Mouse (Mus musculus) limb, embryonic 11.5 days (tissue): ENCODE measurements around the gene Plxnd1. TPM values are rescaled to one million over a fixed set of nuclear protein-coding genes. Genes with fewer than 3 reads are reported as not detected.

Source experiments
- ATAC-seq: fragments of 200-750 bp; cut with Nextera tagmentation; 2 replicates; pipeline ENCODE4 v1.8.0; 2017; ENCODE audit warnings: low read depth; ENCODE audit not compliant: insufficient number of reproducible peaks, low FRiP score, low TSS enrichment
- DNase-seq: peaks from one replicate; pipeline ENCODE4 v3.0.0-alpha.2; 2015; ENCODE audit warnings: low spot score
- H3K27ac ChIP-seq: fragments of 300-500 bp; sonication (generic); replicated peaks from 2 replicates; pipeline ENCODE4 v1.5.1; 2014; ENCODE audit warnings: low read depth, mild to moderate bottlenecking, low read length
- H3K27me3 ChIP-seq: fragments of 300-500 bp; sonication (generic); 2 replicates; pipeline ENCODE4 v1.6.1; 2014; ENCODE audit warnings: mild to moderate bottlenecking, low read length, mixed read lengths; ENCODE audit not compliant: control insufficient read depth, insufficient read depth
- H3K36me3 ChIP-seq: fragments of 300-500 bp; sonication (generic); 2 replicates; pipeline ENCODE4 v1.6.1; 2014; ENCODE audit warnings: mild to moderate bottlenecking, low read length, moderate library complexity, mixed read lengths; ENCODE audit not compliant: control insufficient read depth, insufficient read depth
- H3K4me1 ChIP-seq: fragments of 300-500 bp; sonication (generic); 2 replicates; pipeline ENCODE4 v1.6.1; 2014; ENCODE audit warnings: low read length, mixed read lengths; ENCODE audit not compliant: control insufficient read depth, insufficient read depth
- H3K4me2 ChIP-seq: fragments of 300-500 bp; sonication (generic); 2 replicates; pipeline ENCODE4 v1.6.1; 2014; ENCODE audit warnings: low read depth, mild to moderate bottlenecking, moderate library complexity; ENCODE audit not compliant: severe bottlenecking
- H3K4me3 ChIP-seq: fragments of 300-500 bp; sonication (generic); 2 replicates; pipeline ENCODE4 v1.5.1; 2014; ENCODE audit warnings: low read depth, low read length
- H3K9ac ChIP-seq: fragments of 300-500 bp; sonication (generic); 2 replicates; pipeline ENCODE4 v1.6.1; 2014; ENCODE audit warnings: mild to moderate bottlenecking, low read length
- H3K9me3 ChIP-seq: fragments of 300-500 bp; sonication (generic); 2 replicates; pipeline ENCODE4 v1.6.1; 2016; ENCODE audit warnings: low read length; ENCODE audit not compliant: control insufficient read depth
- WGBS: fragments of 180-500 bp; shearing (Covaris S2); extraction: QIAGEN DNeasy Blood & Tissue Kit; methylation state at CpG from one replicate; pipeline ENCODE4 v1.1.7; 2014; 5-methylcytosine and 5-hydroxymethylcytosine counted together
- polyA plus RNA-seq: library from polyadenylated mRNA; unstranded; fragments of >200 nt; fragmentation: Nextera tagmentation; extraction: Ambion mirVana; gene quantifications from 2 replicates; pipeline ENCODE4 v1.2.1, GENCODE M21; 2014

The Plxnd1 gene
- polyA plus RNA-seq, 1 experiment from 2014 or later: 19.6 TPM

DNA sequence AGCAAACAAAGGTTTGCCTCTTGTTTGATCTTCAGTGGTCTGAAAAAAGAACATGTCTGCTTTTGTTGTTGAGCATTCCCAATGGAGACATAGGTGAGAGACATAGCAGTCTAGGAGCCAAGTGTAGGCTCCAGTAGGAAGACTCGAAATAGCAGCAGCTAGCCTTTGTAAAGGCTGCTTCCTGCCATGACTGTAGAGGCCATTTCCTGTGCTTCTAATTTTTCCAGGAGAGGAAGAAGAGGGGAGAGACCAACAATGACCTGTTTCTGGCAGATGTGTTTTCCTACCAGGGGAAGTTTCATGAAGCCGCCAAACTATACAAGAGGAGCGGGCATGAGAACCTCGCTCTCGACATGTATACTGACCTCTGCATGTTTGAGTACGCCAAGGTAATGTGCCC lies 89.2 kb downstream of the Plxnd1 start:
- DNase-seq (no peak), ATAC-seq (no peak)
- Histone ChIP-seq H3K4me1 (no peaks in the 10 kb centered on the region), H3K27ac (no peak overlapping the region), H3K4me3 (no peak overlapping the region), H3K36me3 (peaks cover 3% of the 10 kb centered on the region; the same call in 1 of the 2 replicates), H3K9ac (no peak overlapping the region), H3K27me3 (no peaks in the 10 kb centered on the region), H3K9me3 (no peaks in the 10 kb centered on the region), H3K4me2 (no peak overlapping the region)
- WGBS: 90% methylated on average over 6 of the region's 6 CpGs

Other genes with a start within 250 kb of the Plxnd1 start
- 2.2 and 2.6 TPM in 2 replicates for gene Tmem40, start 232.6 kb downstream of the Plxnd1 start, polyA plus RNA-seq
- 58.4 and 64.3 TPM in 2 replicates for gene Cand2, start 220.5 kb downstream of the Plxnd1 start, polyA plus RNA-seq
- gene Rpl32, start 186.3 kb downstream of the Plxnd1 start, polyA plus RNA-seq: 2,129 and 2,157 TPM in 2 replicates
- 0.40 and 0.72 TPM in 2 replicates for gene Efcab12, start 156.6 kb downstream of the Plxnd1 start, polyA plus RNA-seq
- 32.5 and 34.6 TPM in 2 replicates for gene Mbd4, start 141.6 kb downstream of the Plxnd1 start, polyA plus RNA-seq
- 29.4 and 32.8 TPM in 2 replicates for gene Ift122, start 141.5 kb downstream of the Plxnd1 start, polyA plus RNA-seq
- gene Rho, start 63.3 kb downstream of the Plxnd1 start, polyA plus RNA-seq: 0.03 TPM in 1 of 2 replicates, not detected in the other
- gene H1foo, start 50.1 kb downstream of the Plxnd1 start, polyA plus RNA-seq: not detected in 2 replicates
- gene Tmcc1, start 198.5 kb upstream of the Plxnd1 start, polyA plus RNA-seq: 13.4 and 13.8 TPM in 2 replicates
- 45.7 and 55.5 TPM in 2 replicates for gene Washc2, start 213.0 kb upstream of the Plxnd1 start, polyA plus RNA-seq